Mouse (Mus musculus): Measurements from ENCODE around the gene Arhgap45. TPM values are rescaled to one million over a fixed set of nuclear protein-coding genes. Genes with fewer than 3 reads are reported as not detected.

Gene Arhgap45
- polyA plus RNA-seq, 2 experiments, result 7.9 to 20.9 TPM

GRCm38 (mm10) chr10:79976722-79977107, 39.7 kb upstream of the Arhgap45 start:
- ATAC-seq (ENCODE audit: insufficient read depth) (no peak), DNase-seq (ENCODE audit: low read depth in 3 of 3, low spot score in 3 of 3) (no peak)
- H3K36me3 ChIP-seq (replicated peaks; ENCODE audit: control insufficient read depth, insufficient read depth, low read depth), result peaks cover 37% of the 10 kb centered on the region
- peaks cover 4% of the 10 kb centered on the region for H3K27me3 ChIP-seq (ENCODE audit: control insufficient read depth, insufficient read depth, low read length)
- TF ChIP-seq CTCF (IDR thresholded peaks at IDR 0.05; ENCODE audit: low read depth) (no peak), EP300 (IDR thresholded peaks at IDR 0.05; ENCODE audit: low read depth) (no peak)
- H3K4me3 ChIP-seq (ENCODE audit: insufficient read depth in 1 of 2, low read depth in 2 of 2, low read length in 2 of 2), result no peak overlapping the region
- H3K4me1 ChIP-seq (replicated peaks; ENCODE audit: control insufficient read depth in 2 of 2, insufficient read depth in 2 of 2, low read length in 1 of 2), result no peaks in the 10 kb centered on the region
- H3K27ac ChIP-seq, result no peak overlapping the region
- no peak overlapping the region for H3K9ac ChIP-seq (replicated peaks)
- peaks cover 13% of the 10 kb centered on the region for H3K9me3 ChIP-seq (ENCODE audit: control insufficient read depth, low read length)
- no peak overlapping the region for H3K4me2 ChIP-seq (ENCODE audit: low read depth)
- 91% methylated on average over 36 of the region's 36 CpGs for WGBS (ENCODE audit: insufficient replicate concordance)

GRCm38 (mm10) chr10:79977324-79977723, 39.1 kb upstream of the Arhgap45 start:
- Histone ChIP-seq H3K4me3 (ENCODE audit: insufficient read depth in 1 of 2, low read depth in 2 of 2, low read length in 2 of 2) (no peak overlapping the region), H3K4me2 (ENCODE audit: low read depth) (no peak overlapping the region), H3K4me1 (replicated peaks; ENCODE audit: control insufficient read depth in 2 of 2, insufficient read depth in 2 of 2, low read length in 1 of 2) (no peaks in the 10 kb centered on the region; a peak in 1 of 4 replicates), H3K36me3 (replicated peaks; ENCODE audit: control insufficient read depth, insufficient read depth, low read depth) (peaks cover 37% of the 10 kb centered on the region), H3K9ac (replicated peaks) (no peak overlapping the region), H3K27ac (no peak overlapping the region), H3K27me3 (ENCODE audit: control insufficient read depth, insufficient read depth, low read length) (no peaks in the 10 kb centered on the region; the same call in 1 of the 2 replicates), H3K9me3 (ENCODE audit: control insufficient read depth, low read length) (peaks cover 13% of the 10 kb centered on the region)
- no peak for ATAC-seq (ENCODE audit: insufficient read depth)
- TF ChIP-seq EP300 (IDR thresholded peaks at IDR 0.05; ENCODE audit: low read depth) (no peak), CTCF (IDR thresholded peaks at IDR 0.05; ENCODE audit: low read depth) (no peak)
- WGBS (ENCODE audit: insufficient replicate concordance), result 96% methylated on average over 28 of the region's 28 CpGs
- no peak for DNase-seq (ENCODE audit: low read depth in 3 of 3, low spot score in 3 of 3)

- peaks cover 13% of the 10 kb centered on the region for H3K9me3 ChIP-seq (ENCODE audit: control insufficient read depth, low read length)
- H3K4me2 ChIP-seq (ENCODE audit: low read depth), result no peak overlapping the region
- TF ChIP-seq CTCF (IDR thresholded peaks at IDR 0.05; ENCODE audit: low read depth) (no peak), EP300 (IDR thresholded peaks at IDR 0.05; ENCODE audit: low read depth) (no peak)
- peaks cover 2% of the 10 kb centered on the region in 2 experiments for H3K4me1 ChIP-seq (replicated peaks; ENCODE audit: control insufficient read depth in 2 of 2, insufficient read depth in 2 of 2, low read length in 1 of 2)
- no peak overlapping the region for H3K4me3 ChIP-seq (ENCODE audit: insufficient read depth in 1 of 2, low read depth in 2 of 2, low read length in 2 of 2)
- ATAC-seq (ENCODE audit: insufficient read depth) (no peak), DNase-seq (ENCODE audit: low read depth in 3 of 3, low spot score in 3 of 3) (no peak)
- no peaks in the 10 kb centered on the region; the same call in 1 of the 2 replicates for H3K27me3 ChIP-seq (ENCODE audit: control insufficient read depth, insufficient read depth, low read length)
- no peak overlapping the region for H3K27ac ChIP-seq
- H3K9ac ChIP-seq (replicated peaks), result no peak overlapping the region
- peaks cover 37% of the 10 kb centered on the region for H3K36me3 ChIP-seq (replicated peaks; ENCODE audit: control insufficient read depth, insufficient read depth, low read depth)
- 95% methylated on average over 21 of the region's 21 CpGs for WGBS (ENCODE audit: insufficient replicate concordance)
These were observed 38.4 kb upstream of the Arhgap45 start for GRCm38 (mm10) chr10:79978061-79978460.

DNA sequence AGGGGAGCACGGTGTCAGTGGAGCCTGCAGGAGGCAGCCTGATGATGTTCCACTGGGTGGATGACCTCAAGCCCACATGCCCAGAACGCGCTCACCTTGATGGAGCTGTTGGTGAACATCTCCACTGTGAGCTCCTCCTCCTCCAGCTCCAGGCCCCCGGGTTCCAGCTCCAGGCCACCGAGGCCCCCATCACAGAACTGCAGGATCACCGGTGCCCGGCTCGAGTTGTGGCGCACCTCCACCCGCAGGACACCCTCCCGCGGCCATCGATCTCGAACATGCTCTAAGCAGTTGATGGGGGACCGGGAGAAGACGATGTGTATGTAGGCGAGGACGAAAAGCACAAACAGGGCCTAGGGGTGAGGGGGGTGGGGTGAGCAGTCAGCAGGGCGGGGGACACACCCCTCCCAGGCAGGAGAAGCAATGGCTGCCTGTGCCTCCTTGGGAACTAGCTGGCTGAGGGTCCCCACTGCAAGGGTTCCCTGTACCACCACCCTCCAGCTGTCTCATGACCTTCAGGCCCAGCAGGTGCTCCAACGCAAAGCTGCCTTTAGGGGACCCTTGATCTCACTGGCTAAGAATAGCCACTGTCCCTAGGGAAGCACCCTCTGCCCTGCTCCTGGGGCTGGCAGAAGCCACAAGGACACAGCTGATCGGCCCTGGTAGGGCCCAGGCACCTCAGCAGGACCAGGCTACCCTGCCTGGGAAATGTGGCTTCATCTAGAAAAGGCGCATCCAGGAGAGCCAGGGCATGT, 36.9 kb upstream of the Arhgap45 start:
- Histone ChIP-seq H3K27ac (no peak overlapping the region), H3K36me3 (replicated peaks; ENCODE audit: control insufficient read depth, insufficient read depth, low read depth) (peaks cover 37% of the 10 kb centered on the region), H3K4me1 (replicated peaks; ENCODE audit: control insufficient read depth in 2 of 2, insufficient read depth in 2 of 2, low read length in 1 of 2) (peaks cover 4 to 10% of the 10 kb centered on the region in 2 experiments), H3K4me2 (ENCODE audit: low read depth) (no peak overlapping the region), H3K27me3 (ENCODE audit: control insufficient read depth, insufficient read depth, low read length) (no peaks in the 10 kb centered on the region), H3K9me3 (ENCODE audit: control insufficient read depth, low read length) (peaks cover 13% of the 10 kb centered on the region), H3K9ac (replicated peaks) (no peak overlapping the region), H3K4me3 (ENCODE audit: insufficient read depth in 1 of 2, low read depth in 2 of 2, low read length in 2 of 2) (no peak overlapping the region)
- no peak for TF ChIP-seq CTCF (IDR thresholded peaks at IDR 0.05; ENCODE audit: low read depth)
- TF ChIP-seq EP300 (IDR thresholded peaks at IDR 0.05; ENCODE audit: low read depth), result no peak
- DNase-seq (ENCODE audit: low read depth in 3 of 3, low spot score in 3 of 3), result no peak
- ATAC-seq (ENCODE audit: insufficient read depth), result no peak
- WGBS (ENCODE audit: insufficient replicate concordance), result 93% methylated on average over 22 of the region's 22 CpGs

DNA sequence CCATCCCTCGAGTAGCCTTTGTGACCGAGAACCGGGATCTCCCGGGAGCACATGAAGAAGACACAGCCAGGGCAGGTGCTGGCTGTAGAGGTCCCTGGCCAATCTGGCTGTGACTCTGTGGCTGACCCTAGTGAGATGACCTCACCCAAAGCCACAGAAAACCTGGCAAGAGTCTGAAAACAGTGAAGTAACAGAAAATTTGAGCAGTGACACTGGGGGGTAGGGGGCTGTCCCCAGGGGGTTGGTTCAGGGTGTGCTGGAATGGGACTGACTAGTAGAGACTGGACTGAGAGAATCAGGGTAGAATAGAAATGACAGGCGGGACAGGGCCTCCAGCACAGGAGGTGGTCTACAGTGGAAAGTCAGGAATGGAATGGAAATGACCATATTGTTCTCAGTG, 33.2 kb upstream of the Arhgap45 start:
- Histone ChIP-seq H3K9ac (replicated peaks) (peak overlapping the region; percentile 96), H3K36me3 (replicated peaks; ENCODE audit: control insufficient read depth, insufficient read depth, low read depth) (peaks cover 9% of the 10 kb centered on the region), H3K9me3 (ENCODE audit: control insufficient read depth, low read length) (no peaks in the 10 kb centered on the region), H3K27me3 (ENCODE audit: control insufficient read depth, insufficient read depth, low read length) (peaks cover 5% of the 10 kb centered on the region; the same call in 1 of the 2 replicates), H3K27ac (peak overlapping the region; percentile 97), H3K4me3 (ENCODE audit: insufficient read depth in 1 of 2, low read depth in 2 of 2, low read length in 2 of 2) (peak overlapping the region; percentile 92 to 97), H3K4me1 (replicated peaks; ENCODE audit: control insufficient read depth in 2 of 2, insufficient read depth in 2 of 2, low read length in 1 of 2) (peaks cover 28 to 36% of the 10 kb centered on the region in 2 experiments), H3K4me2 (ENCODE audit: low read depth) (peak overlapping the region; percentile 97)
- TF ChIP-seq CTCF (IDR thresholded peaks at IDR 0.05; ENCODE audit: low read depth), result no peak
- TF ChIP-seq EP300 (IDR thresholded peaks at IDR 0.05; ENCODE audit: low read depth), result no peak
- ATAC-seq (ENCODE audit: insufficient read depth) (no peak), DNase-seq (ENCODE audit: low read depth in 3 of 3, low spot score in 3 of 3) (no peak)
- WGBS (ENCODE audit: insufficient replicate concordance), result 69% methylated on average over 5 of the region's 5 CpGs

Measured in liver, embryonic 14.5 days (tissue).